Mouse (Mus musculus): ENCODE data around the gene Spg20.

Gene Spg20

DNA sequence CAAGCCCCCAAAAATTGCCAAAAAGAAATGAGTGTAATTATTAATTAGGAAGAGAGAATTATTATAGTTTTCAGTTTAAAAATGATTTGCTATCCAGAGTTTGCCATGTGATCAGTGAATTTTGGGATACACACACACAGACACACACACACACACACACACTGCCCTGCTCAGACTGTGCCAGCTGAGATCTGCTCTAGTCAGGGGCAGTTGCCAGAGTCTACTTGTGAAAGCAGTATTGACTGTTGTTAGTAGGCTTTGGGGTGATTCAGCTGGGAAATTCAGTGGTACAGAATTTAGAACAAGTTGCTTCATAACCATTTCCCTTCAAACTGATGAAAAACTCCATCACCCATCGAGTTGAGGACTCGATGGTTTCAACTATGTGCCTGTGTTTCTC is 35.2 kb downstream of the Spg20 start:
- no peak for DNase-seq (ENCODE audit: low read depth, low spot score)

GRCm38 (mm10) chr3:55148091-55148490 is 36.2 kb downstream of the Spg20 start:
- DNase-seq (ENCODE audit: low read depth, low spot score) = peak; percentile 50

DNA sequence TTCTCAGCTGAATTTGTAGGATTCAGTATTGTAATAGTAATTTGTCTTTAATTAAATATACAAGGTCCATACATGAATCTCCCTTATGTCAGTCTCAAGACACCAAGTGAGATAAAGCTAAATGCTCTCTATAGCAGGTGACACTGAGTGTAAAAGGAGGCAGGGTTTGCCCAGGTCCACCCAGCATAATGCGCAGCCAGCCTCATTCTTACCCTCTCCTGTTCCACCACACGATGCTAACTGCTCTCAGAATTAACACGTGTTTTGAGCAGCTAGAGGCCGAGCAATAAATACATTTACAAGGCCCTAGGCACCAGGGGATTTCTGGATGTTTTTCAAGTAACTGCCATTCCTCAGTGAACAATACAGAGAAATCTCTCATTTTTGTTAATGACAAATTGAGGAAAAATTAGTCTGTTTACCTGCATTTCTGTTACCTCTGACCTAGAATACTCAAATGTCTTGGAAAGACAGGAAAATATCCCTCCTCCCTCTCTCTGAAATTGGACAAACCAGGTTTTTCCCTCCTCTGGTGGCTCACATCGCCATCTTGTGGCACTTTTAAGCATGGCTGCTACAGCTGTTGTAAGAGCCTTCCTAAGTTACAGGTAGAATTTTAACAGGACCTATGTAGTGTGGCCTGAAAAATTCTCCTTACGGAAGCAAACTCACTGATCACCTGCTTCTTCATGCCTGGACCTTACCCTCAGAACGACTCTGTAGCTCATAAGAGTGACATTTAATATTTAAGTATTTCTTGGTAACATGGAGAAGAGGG is 39.9 kb downstream of the Spg20 start:
- DNase-seq (ENCODE audit: low read depth, low spot score) = peak; percentile 65

DNA sequence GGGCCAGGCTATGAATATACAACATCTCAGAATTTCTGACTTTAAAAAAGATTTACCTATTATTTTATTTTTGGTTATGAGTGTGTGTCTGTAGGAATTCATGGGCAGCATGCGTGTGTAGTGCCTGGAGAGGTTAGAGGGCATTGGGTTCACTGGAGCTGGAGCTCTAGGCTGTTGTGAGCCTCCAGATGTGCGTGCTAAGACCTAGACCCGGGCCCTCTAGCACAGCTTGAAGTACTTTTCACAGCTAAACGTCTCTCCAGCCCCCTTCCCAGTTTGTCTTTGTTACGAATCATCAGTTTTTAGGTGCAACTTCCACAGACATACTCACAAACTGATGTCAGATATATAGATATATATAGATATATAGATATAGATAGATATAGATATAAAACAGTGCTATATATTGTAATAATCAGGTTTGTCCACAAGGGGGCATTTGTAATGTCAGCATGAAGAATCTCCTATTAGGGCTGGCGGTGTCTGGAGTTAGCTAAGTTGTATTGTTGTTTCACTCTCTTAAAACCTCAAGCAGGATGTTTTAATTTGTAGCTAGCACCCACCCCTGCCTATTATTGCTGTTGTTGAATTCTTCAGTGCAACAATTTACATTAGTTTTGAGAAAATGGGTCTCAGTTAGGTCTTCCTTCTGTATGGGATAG is 40.9 kb downstream of the Spg20 start:
- DNase-seq (ENCODE audit: low read depth, low spot score) = peak; percentile 62

GRCm38 (mm10) chr3:55154163-55154562 is 42.3 kb downstream of the Spg20 start:
- DNase-seq (ENCODE audit: low read depth, low spot score) = no peak

- no peak for DNase-seq (ENCODE audit: low read depth, low spot score)
These were observed 45.5 kb downstream of the Spg20 start for GRCm38 (mm10) chr3:55157413-55157812.

DNA sequence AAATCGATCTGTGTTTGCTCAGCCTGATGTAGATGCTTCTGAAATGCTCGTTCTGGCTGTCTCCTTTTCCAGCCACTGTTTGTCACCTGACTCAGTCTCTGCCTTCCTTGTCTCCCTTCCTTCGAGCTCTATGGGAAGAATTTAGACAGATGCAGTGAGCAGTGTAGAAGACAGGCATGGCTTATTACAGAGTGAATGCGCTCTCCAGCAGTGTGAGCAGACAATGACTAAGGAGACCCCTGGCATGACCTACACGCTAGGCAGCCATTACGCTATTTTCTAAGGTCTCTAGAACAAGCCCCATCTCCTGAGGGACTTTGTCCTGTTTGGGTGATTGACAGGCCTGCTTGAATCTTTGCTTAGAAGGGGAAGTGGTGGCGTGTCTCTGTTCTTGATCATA is 49.2 kb downstream of the Spg20 start:
- no peak for DNase-seq (ENCODE audit: low read depth, low spot score)

DNA sequence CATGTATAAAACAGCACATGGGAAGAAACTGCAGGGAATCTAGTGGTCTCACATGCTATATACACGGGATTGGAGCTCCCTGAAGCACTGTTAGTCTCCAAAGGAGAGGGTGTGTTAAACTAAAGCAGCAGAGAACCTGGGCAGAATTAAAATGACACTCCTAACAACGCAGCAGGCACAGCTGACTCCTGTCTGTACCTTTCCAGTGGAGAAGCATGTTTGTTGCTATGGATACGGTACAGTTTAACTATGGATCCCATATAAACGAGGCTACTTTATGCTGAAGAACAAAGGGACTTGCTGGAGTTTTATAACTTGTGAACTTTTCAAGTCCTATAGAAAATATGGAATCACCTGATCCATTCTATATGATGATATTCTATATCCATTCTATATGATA is 51.6 kb downstream of the Spg20 start:
- DNase-seq (ENCODE audit: low read depth, low spot score) = no peak

DNA sequence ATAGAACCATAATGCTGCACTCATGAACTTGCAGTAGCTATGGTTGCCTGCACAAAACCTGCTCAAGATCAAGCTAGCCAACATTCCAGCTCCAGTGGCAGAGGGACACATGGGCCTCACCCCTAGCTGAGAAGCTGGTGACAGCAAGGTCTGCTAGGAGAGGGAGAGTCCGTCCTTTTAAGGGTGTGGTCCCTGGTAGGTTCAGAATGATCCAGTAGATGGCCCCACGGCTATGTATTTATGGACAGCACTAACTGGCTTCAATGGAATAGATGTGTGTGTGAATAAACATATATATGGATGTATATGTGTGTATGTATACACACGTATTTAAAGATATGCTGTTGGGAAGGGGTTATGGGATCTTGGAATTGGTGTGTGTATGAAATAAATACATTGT is 60.6 kb downstream of the Spg20 start:
- no peak for DNase-seq (ENCODE audit: low read depth, low spot score)

DNA sequence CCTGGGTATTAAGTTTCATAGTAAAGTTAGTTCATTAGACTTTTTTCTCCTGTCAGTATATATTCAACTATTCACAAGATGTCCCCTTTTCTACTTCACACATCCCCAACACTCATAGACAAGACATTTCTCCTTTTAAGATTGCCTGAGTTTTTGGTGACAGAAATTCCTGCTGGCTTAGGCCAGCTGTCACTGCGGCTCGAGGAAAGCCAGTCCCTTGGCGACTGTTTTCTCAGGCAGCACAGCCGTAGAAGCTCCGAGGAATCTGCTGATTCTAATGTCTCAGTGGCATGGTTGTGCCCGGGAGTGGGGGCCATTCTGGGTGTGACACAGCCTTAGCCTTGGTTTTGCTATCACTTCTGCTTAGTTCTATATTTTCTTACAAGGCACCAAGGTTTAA is 65.4 kb downstream of the Spg20 start:
- no peak for DNase-seq (ENCODE audit: low read depth, low spot score)

GRCm38 (mm10) chr3:55181766-55182165 is 69.9 kb downstream of the Spg20 start, which contains the start of gene Sohlh2:
Sohlh2 (plus strand) TSS chr3:55182028.
- no peak for DNase-seq (ENCODE audit: low read depth, low spot score)
